Mouse (Mus musculus) myocyte (in vitro differentiated cells): Measurements from ENCODE around the gene Oprl1. TPM values are rescaled to one million over a fixed set of nuclear protein-coding genes. Genes with fewer than 3 reads are reported as not detected.

ENCODE experiments used
- H3K27me3 ChIP-seq: one replicate; pipeline ENCODE4 v1.6.1; 2011; ENCODE audit not compliant: control insufficient read depth, insufficient read depth, insufficient read length
- H3K36me3 ChIP-seq: one replicate; pipeline ENCODE4 v1.6.1; 2011; ENCODE audit not compliant: control insufficient read depth, insufficient read depth
- H3K4me2 ChIP-seq: one replicate; pipeline ENCODE4 v1.6.1; 2011; ENCODE audit warnings: low read depth, control low read depth
- H3K4me3 ChIP-seq: one replicate; pipeline ENCODE4 v1.5.1; 2011; ENCODE audit warnings: mild to moderate bottlenecking, control low read depth, moderate library complexity
- H3K79me2 ChIP-seq: one replicate; pipeline ENCODE4 v1.6.1; 2011; ENCODE audit not compliant: control insufficient read depth, insufficient read depth
- H3ac ChIP-seq: one replicate; pipeline ENCODE4 v1.6.1; 2011; ENCODE audit not compliant: control insufficient read depth, insufficient read length
- CEBPB ChIP-seq: IDR thresholded peaks from 2 replicates; pipeline ENCODE4 v1.6.1; 2011; ENCODE audit warnings: mild to moderate bottlenecking, moderate library complexity; ENCODE audit not compliant: poor library complexity, insufficient read depth, severe bottlenecking
- E2F4 ChIP-seq: IDR thresholded peaks from one replicate; pipeline ENCODE4 v1.6.1; 2011; ENCODE audit warnings: mild to moderate bottlenecking, control low read depth, moderate library complexity; ENCODE audit not compliant: insufficient read depth
- MAX ChIP-seq: IDR thresholded peaks from one replicate; pipeline ENCODE4 v1.6.1; 2011; ENCODE audit warnings: low read depth, mild to moderate bottlenecking, control low read depth
- MYOD1 ChIP-seq, 3 experiments: IDR thresholded peaks; one replicate each; pipeline ENCODE4 v1.6.1; 2011; ENCODE audit warnings: control low read depth in 2 of 3, low read depth in 2 of 3, mild to moderate bottlenecking in 2 of 3, moderate library complexity in 1 of 3; ENCODE audit not compliant: insufficient read length in 2 of 3, control insufficient read depth in 1 of 3
- MYOG ChIP-seq, 3 experiments: IDR thresholded peaks; one replicate each; pipeline ENCODE4 v1.6.1; 2011; ENCODE audit warnings: control low read depth in 2 of 3, low read depth in 2 of 3, mild to moderate bottlenecking in 2 of 3; ENCODE audit not compliant: insufficient read length in 2 of 3, control insufficient read depth in 1 of 3, insufficient read depth in 1 of 3
- POLR2A ChIP-seq: IDR thresholded peaks from one replicate; pipeline ENCODE4 v1.6.1; 2011; ENCODE audit warnings: low read depth, mild to moderate bottlenecking, control low read depth, moderate library complexity; ENCODE audit not compliant: insufficient read length
- POLR2AphosphoS2 ChIP-seq: IDR thresholded peaks from one replicate; pipeline ENCODE4 v1.6.1; 2011; ENCODE audit warnings: low read depth, control low read depth; ENCODE audit not compliant: insufficient read length
- REST ChIP-seq: IDR thresholded peaks from one replicate; pipeline ENCODE4 v1.6.1; 2011; ENCODE audit warnings: mild to moderate bottlenecking, control low read depth, moderate library complexity; ENCODE audit not compliant: insufficient read depth, insufficient read length
- SRF ChIP-seq: IDR thresholded peaks from one replicate; pipeline ENCODE4 v1.6.1; 2011; ENCODE audit warnings: low read depth; ENCODE audit not compliant: control insufficient read depth, insufficient read length
- TCF12 ChIP-seq: IDR thresholded peaks from one replicate; pipeline ENCODE4 v1.6.1; 2011; ENCODE audit warnings: mild to moderate bottlenecking, control low read depth; ENCODE audit not compliant: poor library complexity, insufficient read depth, severe bottlenecking
- TCF3 ChIP-seq: IDR thresholded peaks from one replicate; pipeline ENCODE4 v1.6.1; 2011; ENCODE audit warnings: low read depth, control low read depth; ENCODE audit not compliant: insufficient read length
- USF1 ChIP-seq: IDR thresholded peaks from one replicate; pipeline ENCODE4 v1.6.1; 2011; ENCODE audit warnings: low read depth, mild to moderate bottlenecking, control low read depth, moderate library complexity
- polyA plus RNA-seq: library from polyadenylated mRNA; unstranded; fragments of >200 nt; fragmentation: generic; extraction: Trizol; gene quantifications from one replicate; pipeline ENCODE4 v1.2.1, GENCODE M21; 2012; ENCODE audit warnings: missing spikeins

The Oprl1 gene
- polyA plus RNA-seq: not detected

DNA sequence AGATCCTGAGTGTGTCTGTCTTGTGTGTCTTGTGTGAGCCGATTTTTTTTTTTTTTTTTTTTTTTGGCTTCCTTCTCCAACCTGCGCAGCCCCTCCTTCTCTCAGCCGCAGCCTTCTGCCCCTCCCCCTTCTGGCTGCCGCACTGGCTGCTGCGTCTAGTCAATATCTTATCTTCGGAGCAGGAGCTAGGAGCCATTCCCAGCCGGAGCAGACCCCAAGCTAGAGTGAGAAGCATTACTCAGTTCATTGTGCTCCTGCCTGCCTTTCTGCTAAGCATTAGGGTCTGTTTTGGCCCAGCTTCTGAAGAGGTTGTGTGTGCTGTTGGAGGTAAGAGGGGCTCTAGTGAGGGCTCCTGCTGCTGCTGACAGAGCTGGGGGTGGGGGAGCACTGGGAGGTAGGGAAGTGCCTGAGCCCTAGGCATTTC, at the start of gene Oprl1:
TSS of gene Oprl1 (plus strand) at position 114 of the 424 bp plus-strand sequence.
- TF ChIP-seq CEBPB: no peak
- TF ChIP-seq REST: no peak
- TF ChIP-seq E2F4: no peak
- TF ChIP-seq TCF12: no peak
- TF ChIP-seq POLR2AphosphoS2: no peak
- no peak for TF ChIP-seq SRF
- TF ChIP-seq USF1: no peak
- TF ChIP-seq MYOG (IDR thresholded peaks at IDR 0.05; ENCODE audit: control insufficient read depth in 1 of 3, insufficient read depth in 1 of 3, insufficient read length in 2 of 3, low read depth in 2 of 3): no peak
- no peak for TF ChIP-seq MAX
- no peak within 1 kb of the TSS for H3ac ChIP-seq
- no peak within 1 kb of the TSS for H3K4me3 ChIP-seq
- H3K79me2 ChIP-seq: no peaks in the 10 kb centered on the region
- no peaks in the 10 kb centered on the region for H3K36me3 ChIP-seq
- no peaks in the 10 kb centered on the region for H3K27me3 ChIP-seq
- H3K4me2 ChIP-seq: no peak within 1 kb of the TSS

DNA sequence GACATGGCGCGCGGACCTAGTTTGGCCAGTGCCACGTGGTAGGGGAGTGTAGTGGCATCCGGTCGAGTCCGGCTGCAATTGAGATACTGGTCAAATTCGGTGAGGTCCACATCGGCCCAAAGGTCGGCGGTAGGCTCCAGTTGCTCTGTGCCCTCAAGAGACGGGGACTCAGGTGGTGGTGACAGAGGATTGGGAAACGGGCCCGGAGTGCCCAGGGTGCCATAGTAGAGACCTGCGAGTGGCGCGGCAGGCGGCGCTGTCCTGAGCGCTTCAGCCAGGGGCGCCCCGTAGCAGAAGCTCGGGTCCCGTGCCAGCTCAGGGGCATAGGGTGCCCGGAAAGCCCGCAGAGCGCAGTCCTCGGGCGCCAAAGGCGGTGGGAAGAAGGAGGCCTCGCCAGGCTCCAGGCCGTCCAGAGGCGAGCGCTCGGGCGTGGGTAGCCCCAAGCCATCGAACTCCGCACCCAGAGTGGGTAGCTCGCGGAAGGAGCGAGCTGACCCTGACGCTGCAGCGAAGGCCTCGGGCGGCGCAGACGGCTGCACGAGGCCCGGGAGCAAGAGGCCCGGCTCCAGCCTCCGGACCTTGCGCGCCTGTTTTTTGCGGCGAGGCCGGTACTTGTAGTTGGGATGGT, 44.4 kb upstream of the Oprl1 start:
- H3K4me2 ChIP-seq: peak overlapping the region; percentile 12
- peaks cover 36% of the 10 kb centered on the region for H3K27me3 ChIP-seq
- no peak overlapping the region for H3ac ChIP-seq
- TF ChIP-seq USF1: no peak
- TF ChIP-seq CEBPB: no peak
- TF ChIP-seq MAX: no peak
- TF ChIP-seq REST: no peak
- no peak for TF ChIP-seq POLR2A
- TF ChIP-seq TCF3: no peak
- H3K79me2 ChIP-seq: no peaks in the 10 kb centered on the region
- H3K36me3 ChIP-seq: no peaks in the 10 kb centered on the region
- no peak overlapping the region for H3K4me3 ChIP-seq

GRCm38 (mm10) chr2:181670913-181671311, 43.9 kb upstream of the Oprl1 start:
- H3K27me3 ChIP-seq: peaks cover 36% of the 10 kb centered on the region
- H3K4me2 ChIP-seq: peak overlapping the region; percentile 24
- H3ac ChIP-seq: no peak overlapping the region
- H3K36me3 ChIP-seq: no peaks in the 10 kb centered on the region
- no peak overlapping the region for H3K4me3 ChIP-seq
- H3K79me2 ChIP-seq: no peaks in the 10 kb centered on the region
- no peak for TF ChIP-seq MYOG (IDR thresholded peaks at IDR 0.05; ENCODE audit: control insufficient read depth in 1 of 3, insufficient read depth in 1 of 3, insufficient read length in 2 of 3, low read depth in 2 of 3)
- no peak for TF ChIP-seq TCF12
- TF ChIP-seq SRF: no peak
- TF ChIP-seq CEBPB: no peak
- no peak for TF ChIP-seq TCF3
- TF ChIP-seq POLR2A: no peak
- TF ChIP-seq USF1: no peak
- TF ChIP-seq REST: no peak
- TF ChIP-seq POLR2AphosphoS2: no peak
- TF ChIP-seq E2F4: no peak
- no peak for TF ChIP-seq MAX
- no peak for TF ChIP-seq MYOD1 (IDR thresholded peaks at IDR 0.05; ENCODE audit: control insufficient read depth in 1 of 3, insufficient read length in 2 of 3, low read depth in 2 of 3)

DNA sequence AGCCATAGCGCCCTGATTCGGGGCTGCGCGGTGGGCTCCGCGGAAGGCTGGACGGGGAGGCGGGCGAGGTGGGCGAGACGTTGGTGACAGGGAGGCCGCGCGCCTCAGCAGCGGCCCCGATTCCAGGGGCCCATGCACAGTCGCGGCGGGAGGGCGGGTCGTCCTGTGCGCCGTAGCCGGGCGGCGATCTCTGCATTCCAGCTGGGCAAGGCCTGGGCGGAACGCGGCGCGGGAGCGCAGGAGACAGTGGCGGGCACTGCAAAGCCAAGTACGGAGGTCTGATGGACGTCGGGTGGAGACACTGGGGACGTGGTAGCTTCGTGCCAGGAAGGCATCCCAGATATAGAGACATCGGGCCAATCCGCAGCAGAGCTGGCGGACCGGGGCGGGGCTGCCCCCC, 43.5 kb upstream of the Oprl1 start, which contains the start of gene Sox18:
TSS of gene Sox18 (minus strand) at position 315 of the 400 bp plus-strand sequence.
- H3K27me3 ChIP-seq: peaks cover 36% of the 10 kb centered on the region
- TF ChIP-seq MAX: no peak
- no peak for TF ChIP-seq POLR2AphosphoS2
- TF ChIP-seq SRF: no peak
- no peak for TF ChIP-seq MYOG (IDR thresholded peaks at IDR 0.05; ENCODE audit: control insufficient read depth in 1 of 3, insufficient read depth in 1 of 3, insufficient read length in 2 of 3, low read depth in 2 of 3)
- no peak for TF ChIP-seq USF1
- no peak for TF ChIP-seq REST
- TF ChIP-seq CEBPB: no peak
- TF ChIP-seq POLR2A: no peak
- no peak for TF ChIP-seq TCF3
- TF ChIP-seq MYOD1 (IDR thresholded peaks at IDR 0.05; ENCODE audit: control insufficient read depth in 1 of 3, insufficient read length in 2 of 3, low read depth in 2 of 3): no peak
- no peak for TF ChIP-seq E2F4
- TF ChIP-seq TCF12: no peak
- no peaks in the 10 kb centered on the region for H3K79me2 ChIP-seq
- no peak within 1 kb of the TSS for H3ac ChIP-seq
- H3K4me3 ChIP-seq: no peak within 1 kb of the TSS
- H3K36me3 ChIP-seq: no peaks in the 10 kb centered on the region
- H3K4me2 ChIP-seq: peak within 1 kb of the TSS; percentile 24

GRCm38 (mm10) chr2:181671984-181672383, 42.8 kb upstream of the Oprl1 start:
- no peaks in the 10 kb centered on the region for H3K36me3 ChIP-seq
- no peak overlapping the region for H3ac ChIP-seq
- H3K79me2 ChIP-seq: no peaks in the 10 kb centered on the region
- peaks cover 33% of the 10 kb centered on the region for H3K27me3 ChIP-seq
- no peak for TF ChIP-seq TCF3
- TF ChIP-seq CEBPB: no peak
- TF ChIP-seq REST: no peak
- no peak for TF ChIP-seq MYOD1 (IDR thresholded peaks at IDR 0.05; ENCODE audit: control insufficient read depth in 1 of 3, insufficient read length in 2 of 3, low read depth in 2 of 3)
- no peak for TF ChIP-seq SRF
- TF ChIP-seq POLR2A: no peak
- TF ChIP-seq POLR2AphosphoS2: no peak
- no peak for TF ChIP-seq USF1
- no peak for TF ChIP-seq MAX
- TF ChIP-seq E2F4: no peak
- TF ChIP-seq TCF12: no peak
- TF ChIP-seq MYOG (IDR thresholded peaks at IDR 0.05; ENCODE audit: control insufficient read depth in 1 of 3, insufficient read depth in 1 of 3, insufficient read length in 2 of 3, low read depth in 2 of 3): no peak
- H3K4me2 ChIP-seq: no peak overlapping the region
- H3K4me3 ChIP-seq: no peak overlapping the region
